Mouse (Mus musculus) ovary, postnatal 36 days (tissue): Measurements from ENCODE around the gene Eno2.

Experiments used
- DNase-seq: peaks from one replicate; pipeline ENCODE4 v3.0.0; 2022; ENCODE audit warnings: low spot score, mixed read lengths

Eno2 gene

GRCm38 (mm10) chr6:124740211-124740887 is 29.1 kb downstream of the Eno2 start:
- no peak for DNase-seq

DNA sequence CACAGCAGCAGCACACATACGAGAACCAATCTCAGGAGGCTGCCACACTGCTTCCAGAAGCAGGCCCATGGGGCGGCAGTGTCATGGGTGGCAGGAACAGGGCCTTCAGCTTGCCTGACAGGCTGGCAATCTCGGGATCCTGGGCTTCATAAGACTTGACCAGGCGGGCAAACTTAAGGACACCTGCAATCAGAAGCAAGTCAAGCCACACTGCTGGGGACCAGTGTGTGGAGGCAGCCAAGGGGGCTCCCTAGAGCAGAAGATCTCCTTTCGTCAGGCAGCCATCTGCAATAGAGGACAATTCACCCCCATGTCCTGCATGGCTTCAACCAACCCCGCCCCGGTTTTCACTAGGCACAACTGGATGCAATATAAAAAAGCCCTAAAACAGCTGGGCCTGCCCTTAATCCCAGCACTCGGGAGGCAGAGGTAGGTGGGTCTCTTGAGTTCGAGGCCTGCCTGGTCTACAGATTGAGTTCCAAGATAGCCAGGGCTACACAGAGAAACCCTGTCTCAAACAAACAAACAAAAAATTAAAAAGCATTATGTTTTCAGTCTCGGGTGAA is 30.2 kb downstream of the Eno2 start:
- DNase-seq = no peak

DNA sequence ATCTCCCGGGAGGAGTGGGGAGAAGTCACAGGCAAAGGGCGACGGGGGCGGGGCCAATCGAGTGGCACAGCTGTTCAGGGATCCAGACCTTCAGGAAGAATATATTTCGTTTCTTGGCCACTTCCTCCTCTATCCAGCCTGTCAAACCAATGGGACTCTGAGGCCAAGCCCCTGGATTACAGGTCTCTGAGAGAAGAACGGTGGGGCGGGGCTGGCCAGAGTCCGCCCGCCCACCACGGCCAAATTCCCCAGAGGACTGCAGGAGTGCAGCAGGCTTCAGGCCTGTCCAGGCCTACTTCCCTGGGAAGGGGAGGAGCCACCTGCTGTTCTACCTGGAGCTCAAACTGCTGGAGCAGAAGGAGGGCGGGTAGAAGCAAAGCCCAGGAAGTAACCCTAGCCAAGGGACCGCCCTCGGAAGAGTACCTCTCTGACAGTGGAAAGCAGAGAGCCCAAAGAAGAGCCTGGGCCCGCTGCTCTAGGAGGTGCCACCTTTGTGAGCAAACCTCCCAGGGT is 30.9 kb downstream of the Eno2 start, which contains the start of gene Ptpn6:
Gene Ptpn6, minus strand, starts transcription at position 204 of the 513 bp plus-strand sequence.
- no peak for DNase-seq

- no peak for DNase-seq
Measured at GRCm38 (mm10) chr6:124737040-124737439, 32.4 kb downstream of the Eno2 start.

- DNase-seq = no peak
Measured at GRCm38 (mm10) chr6:124734417-124734816, 35.1 kb downstream of the Eno2 start.

- no peak for DNase-seq
Measured at GRCm38 (mm10) chr6:124732476-124733370, 36.8 kb downstream of the Eno2 start.

GRCm38 (mm10) chr6:124731038-124731437 is 38.4 kb downstream of the Eno2 start:
- no peak for DNase-seq

DNA sequence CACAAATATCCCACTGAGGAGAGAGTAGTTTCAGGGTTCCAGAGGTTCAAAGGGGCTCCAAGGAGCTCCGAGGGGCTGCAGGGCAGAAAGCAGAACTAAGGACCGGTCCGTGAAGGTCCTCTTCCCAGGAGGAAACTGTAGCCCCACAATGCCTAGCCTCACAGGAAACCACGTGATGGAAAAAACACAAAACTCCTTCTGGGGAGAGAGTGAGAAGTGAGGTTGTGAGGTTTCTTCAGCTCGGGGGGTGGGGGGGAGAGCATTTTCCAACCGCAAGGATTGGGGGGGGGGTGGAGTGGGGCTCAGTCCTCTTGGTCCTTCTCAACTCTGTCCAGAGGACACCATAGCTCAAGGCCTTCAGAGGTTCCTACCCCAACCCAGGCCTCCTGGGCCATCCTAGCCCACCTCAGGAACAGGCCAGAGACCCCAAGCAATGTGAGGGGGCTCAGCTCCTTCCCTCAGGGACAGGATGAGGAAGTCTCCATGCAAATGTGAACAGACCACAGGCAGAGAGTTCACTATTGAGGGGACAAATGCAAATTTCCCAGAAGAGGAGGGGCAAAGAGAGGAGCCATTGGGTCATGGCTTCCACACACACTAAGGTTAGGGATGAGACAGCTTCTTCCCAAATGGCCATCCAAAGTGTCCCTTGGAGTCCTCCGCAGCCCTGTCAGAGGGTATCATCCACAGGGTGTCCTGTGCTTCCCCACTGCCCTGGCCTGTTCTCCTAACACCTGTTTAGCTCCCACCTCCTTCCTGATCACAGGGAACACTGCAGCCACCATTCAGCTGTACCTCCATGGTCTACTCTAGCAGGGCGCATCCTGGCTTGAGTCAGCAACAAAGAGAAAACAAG is 39.4 kb downstream of the Eno2 start:
- DNase-seq = no peak

GRCm38 (mm10) chr6:124728621-124729020 is 40.9 kb downstream of the Eno2 start:
- no peak for DNase-seq

- no peak for DNase-seq
Measured at GRCm38 (mm10) chr6:124724472-124724871, 45.0 kb downstream of the Eno2 start.

DNA sequence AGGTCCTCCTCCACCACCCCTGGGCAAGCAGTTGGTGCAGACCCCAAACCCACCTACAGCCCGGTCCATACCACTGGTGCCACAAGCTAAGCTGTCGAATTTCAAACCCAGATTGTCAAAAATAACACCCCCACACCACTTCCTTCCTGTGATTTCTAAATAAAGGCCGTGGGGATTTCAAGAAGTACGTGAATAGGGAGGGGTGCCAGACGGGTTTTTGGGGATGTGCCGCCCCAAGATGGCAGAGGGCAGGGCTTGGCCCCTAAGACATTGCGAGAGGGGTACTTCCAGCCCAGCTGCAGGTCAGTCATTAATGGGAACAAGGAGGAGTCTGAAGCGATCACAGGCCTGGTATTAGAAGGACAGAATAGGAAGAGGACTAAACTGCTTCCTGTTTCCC is 45.9 kb downstream of the Eno2 start:
- DNase-seq = no peak

DNA sequence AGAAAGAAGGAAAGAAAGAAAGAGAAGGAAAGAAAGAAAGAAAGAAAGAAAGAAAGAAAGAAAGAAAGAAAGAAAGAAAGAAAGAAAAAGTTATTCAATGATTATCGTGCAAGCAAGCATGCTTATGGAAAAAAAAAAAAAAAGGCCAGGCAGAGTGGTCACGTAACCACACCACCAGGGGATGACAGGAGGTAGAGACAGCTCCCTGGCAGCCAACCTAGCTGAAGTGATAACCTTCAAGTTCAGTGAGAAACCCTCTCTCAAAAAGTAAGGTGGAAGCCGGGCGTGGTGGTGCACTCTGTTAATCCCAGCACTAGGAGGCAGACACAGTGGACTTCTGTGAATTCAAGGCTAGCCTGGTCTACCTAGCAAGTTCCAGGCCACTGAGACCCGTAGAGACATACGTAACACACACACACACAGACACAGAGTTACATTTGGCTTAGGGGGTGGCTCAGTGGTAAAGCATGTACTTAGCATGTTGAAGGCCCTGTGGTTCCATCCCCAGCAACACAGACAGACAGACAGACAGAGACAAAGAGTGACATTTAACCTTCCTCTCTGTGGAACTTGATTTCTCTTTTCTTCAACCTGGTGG is 46.5 kb downstream of the Eno2 start:
- DNase-seq = no peak

GRCm38 (mm10) chr6:124720904-124721303 is 48.6 kb downstream of the Eno2 start:
- DNase-seq = no peak

DNA sequence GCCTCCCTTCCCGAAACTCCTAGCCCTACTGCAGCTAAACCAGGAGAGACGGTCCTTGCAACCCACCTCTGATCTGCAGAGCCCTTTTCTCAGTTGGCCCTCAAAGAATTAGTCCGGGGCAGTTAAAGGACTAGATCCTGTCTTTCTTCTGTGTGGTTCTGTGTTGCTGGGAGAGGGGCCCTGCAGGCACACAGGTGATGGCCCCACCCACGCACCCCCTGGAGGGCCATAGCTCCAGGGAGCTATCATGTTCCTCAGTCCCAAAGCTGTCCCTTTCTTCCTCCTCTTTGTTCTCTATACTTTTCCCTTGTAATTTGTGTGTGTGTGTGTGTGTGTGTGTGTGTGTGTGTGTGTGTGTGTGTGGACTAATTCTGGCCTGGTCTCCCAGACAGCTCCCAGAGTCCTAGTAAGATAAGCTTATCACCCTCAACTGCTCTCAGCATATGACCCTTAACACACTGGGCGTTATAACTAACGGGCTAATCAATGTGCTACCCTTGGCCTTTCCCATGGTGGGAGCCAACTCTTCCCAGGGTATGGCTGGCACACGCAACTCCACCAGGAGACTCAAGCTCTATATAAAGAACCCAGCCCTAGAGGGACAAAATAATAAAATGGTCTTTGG is 50.0 kb downstream of the Eno2 start:
- no peak for DNase-seq

- peak; percentile 52 for DNase-seq
Measured at GRCm38 (mm10) chr6:124718703-124719102, 50.8 kb downstream of the Eno2 start.

DNA sequence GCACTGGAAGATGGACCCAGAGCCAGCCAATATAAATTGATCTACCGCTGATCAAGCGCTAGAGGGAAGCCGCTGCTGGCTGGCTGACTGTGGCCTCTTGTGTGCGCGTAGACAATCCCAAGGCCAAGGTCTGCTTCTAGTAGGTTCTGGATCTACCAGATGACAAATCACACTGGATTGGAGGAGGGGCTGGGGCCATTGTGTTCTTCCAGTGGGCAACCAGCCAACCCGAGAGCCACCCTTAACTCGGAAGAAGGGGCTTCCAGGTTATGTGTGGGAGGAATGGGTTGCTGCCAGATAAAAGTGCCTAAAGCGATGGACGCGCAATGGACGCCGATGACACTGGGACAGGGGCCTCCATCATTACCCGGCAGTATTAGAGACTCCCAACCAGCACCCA is 51.5 kb downstream of the Eno2 start:
- DNase-seq = no peak

- DNase-seq = peak; percentile 48
Measured at GRCm38 (mm10) chr6:124716864-124717490, 52.5 kb downstream of the Eno2 start.

DNA sequence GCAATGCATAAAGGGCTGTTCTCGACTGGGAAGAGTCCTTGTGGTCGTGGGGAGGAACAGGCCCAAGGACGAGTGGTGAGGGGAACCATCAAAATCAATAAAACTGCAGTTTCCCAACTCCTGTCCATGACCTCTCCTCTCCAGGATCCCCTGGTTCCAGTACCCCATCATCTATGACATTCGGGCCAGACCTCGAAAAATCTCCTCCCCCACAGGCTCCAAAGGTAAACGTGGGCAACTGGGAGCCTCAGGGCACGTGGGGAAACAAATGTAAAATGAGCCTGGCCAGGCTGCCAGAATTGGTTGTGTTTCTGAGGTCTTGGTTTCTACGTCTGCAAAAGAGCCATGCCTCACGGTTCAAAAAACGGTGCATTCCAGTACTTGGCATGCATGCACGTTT is 56.6 kb downstream of the Eno2 start:
- DNase-seq = no peak

GRCm38 (mm10) chr6:124711824-124712782 is 57.4 kb downstream of the Eno2 start, which contains the start of the genes Emg1 and Phb2:
Gene Emg1, minus strand, starts transcription at chr6:124712178.
Gene Phb2, plus strand, starts transcription at chr6:124712336.
- DNase-seq = peak; percentile 98
